Mouse (Mus musculus) G1E-ER4 (cell line): ENCODE measurements around the gene Tatdn2. TPM values are rescaled to one million over a fixed set of nuclear protein-coding genes. Genes with fewer than 3 reads are reported as not detected.

Source experiments
- GATA1 ChIP-seq: IDR thresholded peaks from one replicate; pipeline ENCODE4 v1.8.0; 2012; ENCODE audit warnings: low read length, inconsistent platforms
- polyA plus RNA-seq: library from polyadenylated mRNA; stranded (reverse); fragments of >175 nt; gene quantifications from 2 replicates; pipeline ENCODE4 v1.2.3, GENCODE M21; 2012

The Tatdn2 gene
- polyA plus RNA-seq, 1 experiment: 55.8 TPM

GRCm38 (mm10) chr6:113690400-113691083, 6.3 kb upstream of the Tatdn2 start:
- TF ChIP-seq GATA1: peak; percentile 49

GRCm38 (mm10) chr6:113691084-113691462, 5.8 kb upstream of the Tatdn2 start:
- no peak for TF ChIP-seq GATA1

- TF ChIP-seq GATA1: no peak
Observed at GRCm38 (mm10) chr6:113692661-113693133, 4.2 kb upstream of the Tatdn2 start.

DNA sequence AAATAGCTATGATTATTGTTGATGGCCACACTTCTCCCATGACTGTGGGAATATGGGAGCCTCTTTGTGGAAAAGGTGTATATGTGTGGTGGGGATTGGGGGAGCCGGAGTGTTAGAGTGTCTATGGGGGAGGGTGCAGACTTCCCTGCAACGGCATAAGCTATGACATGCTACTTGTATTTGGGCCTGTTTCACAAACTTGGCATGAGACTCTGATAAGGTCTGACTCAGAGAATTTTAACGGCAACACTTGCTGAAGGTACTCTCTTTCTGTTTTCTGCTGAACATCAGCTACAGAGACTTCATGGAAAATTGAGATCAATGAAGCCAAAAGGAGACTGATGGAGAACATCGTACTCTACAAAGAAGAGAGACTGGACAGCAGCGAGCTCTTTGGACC, 3.5 kb upstream of the Tatdn2 start:
- no peak for TF ChIP-seq GATA1

DNA sequence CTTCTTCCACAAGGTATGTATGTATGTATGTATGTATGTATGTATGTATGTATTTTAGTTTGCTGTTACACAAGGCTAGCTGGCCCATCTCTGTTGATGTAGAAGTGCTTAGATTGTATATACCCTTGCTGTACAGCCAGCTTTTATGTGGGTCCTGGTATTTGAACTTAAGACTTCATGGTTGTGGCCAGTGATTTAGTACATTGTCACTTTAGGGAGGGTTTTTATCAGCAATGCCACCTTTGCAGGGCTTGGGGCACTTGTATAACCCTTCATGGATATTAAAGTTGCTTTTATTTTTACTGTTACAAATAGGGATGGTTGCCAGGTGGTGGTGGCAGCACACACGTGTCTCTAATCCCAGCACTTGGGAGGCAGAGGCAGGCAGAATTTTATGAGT, 1.6 kb upstream of the Tatdn2 start:
- TF ChIP-seq GATA1: no peak

DNA sequence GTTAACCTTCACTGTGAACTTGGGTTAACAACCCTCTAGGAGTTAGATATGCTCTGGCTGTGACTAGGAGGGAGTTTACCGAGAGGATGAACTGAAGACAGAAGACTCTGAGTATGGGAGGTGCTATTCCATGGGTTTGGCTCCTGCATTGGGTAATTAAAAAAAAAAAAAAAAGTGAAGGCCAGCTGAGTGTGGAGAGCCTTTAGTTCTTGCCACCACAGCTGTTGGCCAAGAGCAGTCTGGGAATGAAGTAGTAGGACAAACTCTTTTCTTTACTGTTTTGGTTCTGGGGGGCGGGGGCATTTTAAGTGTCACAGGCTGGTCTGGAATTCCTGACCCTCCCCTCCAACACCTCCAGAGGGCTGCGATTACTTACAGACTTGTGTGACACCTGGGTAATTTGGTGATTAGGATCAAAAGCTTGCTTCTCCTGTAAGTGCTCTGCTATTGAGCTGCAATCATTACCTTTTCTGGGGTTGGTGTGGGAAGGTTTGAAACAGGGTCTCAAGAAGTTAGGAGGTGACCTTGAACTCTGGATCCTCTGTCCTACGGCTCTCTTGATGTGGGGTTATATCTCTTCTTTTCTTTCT, 989 bp upstream of the Tatdn2 start:
- no peak for TF ChIP-seq GATA1

DNA sequence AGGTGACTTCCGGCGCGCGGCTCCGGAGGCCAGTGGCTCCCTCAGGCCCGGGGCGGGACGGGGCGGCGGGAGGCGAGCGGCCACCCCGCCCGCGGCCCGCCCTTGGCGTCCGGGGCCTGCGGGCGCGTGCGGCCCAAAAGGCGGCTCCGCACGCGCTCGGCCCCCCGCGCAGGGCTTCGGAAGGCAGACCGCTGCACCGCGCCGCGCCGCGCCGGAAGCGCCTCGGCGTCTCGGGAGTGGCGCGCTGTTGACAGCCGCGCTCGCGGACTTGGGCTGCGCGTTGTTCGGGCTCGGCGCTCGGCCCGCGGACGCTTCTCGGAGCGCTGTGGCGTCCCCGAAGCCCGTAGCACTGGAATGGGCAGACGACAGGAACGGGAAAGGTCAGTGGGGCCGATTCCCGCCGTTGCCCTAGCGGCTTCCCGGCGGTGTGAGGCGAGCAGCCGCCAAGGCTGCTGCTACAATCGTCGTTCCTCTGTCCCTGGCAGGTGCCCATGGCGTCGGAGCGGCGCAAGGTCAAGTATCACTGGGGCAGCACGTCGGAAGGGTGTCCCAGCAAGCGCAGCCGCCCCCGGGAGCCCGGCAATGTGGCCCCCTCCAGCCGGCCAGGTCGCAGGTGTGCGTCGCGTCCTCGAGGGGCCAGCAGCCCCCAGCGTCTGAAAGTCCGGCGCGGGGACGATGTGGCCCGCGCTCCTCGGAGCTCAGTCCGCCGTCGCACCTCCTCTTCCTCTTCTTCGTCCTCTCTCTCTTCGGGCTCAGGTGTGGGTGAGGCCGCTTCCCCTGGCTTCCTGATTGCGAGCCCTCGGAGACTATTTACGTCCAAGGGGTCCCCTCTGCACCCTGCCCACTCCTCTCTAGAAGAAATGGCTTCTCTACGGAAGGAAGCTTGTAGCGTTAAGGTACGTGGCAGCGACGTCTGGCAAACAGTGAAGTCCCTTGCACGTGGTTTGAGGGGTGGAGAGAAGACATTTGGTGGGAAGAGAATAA, 664 bp downstream of the Tatdn2 start:
- TF ChIP-seq GATA1: no peak

- no peak for TF ChIP-seq GATA1
Observed at GRCm38 (mm10) chr6:113712718-113713117, 15.9 kb downstream of the Tatdn2 start.

DNA sequence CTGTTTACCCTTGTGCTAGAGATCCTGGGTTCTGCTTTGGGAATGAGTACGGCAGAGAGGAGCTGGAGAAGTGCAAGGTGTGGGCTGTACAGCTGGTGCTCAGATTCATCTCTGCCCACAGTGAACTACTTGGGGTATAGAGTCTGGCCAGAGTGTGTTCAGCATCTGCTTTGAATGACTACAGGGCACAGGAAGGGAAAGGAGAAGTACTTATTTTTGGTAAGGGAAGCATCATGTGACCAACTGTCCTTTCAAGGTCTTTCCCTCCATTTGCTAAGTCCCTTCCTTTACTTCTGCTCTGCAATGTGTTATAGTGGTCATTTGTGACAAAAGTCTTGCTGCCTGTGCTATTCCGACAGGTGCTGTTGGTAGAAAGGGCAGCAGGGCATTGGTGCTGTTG, 17.4 kb downstream of the Tatdn2 start:
- no peak for TF ChIP-seq GATA1

DNA sequence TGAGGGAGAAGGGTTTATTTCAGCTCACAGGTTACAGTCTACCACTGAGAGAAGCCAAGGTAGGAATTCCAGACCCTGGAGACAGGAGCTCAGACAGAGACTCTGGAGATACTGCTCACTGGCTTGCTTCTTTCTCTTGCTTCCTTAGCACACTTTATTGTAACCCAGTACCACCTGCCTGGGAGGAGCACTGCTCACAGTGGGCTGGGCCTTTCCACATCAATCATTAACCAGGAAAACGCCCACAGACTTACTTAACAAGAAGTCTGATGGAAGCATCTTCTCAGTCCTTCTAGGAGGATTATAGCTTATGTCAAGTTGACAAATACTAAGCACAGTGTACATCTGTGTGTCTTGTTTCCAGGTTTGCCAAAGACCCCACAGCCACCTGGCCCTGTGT, 17.9 kb downstream of the Tatdn2 start:
- TF ChIP-seq GATA1: no peak

DNA sequence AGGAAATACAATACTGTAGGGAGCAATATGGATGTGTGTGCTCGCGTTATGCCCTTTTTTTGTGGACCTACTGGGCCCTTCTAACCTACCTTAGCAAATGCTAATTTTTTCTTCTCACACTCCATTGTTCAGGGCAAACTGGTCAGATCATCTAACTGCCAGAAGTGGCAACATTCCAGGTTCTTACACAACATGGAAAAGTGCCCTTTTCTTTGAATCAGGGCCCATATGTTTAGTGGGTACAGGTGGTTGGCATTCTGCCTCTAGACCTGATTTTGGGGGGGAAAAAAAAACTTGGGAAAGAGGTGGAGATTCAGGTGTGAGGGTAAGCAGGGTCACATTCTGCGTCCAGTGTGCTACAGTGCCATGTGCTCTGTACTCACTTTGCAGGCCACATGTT, 20.7 kb downstream of the Tatdn2 start:
- TF ChIP-seq GATA1: no peak

DNA sequence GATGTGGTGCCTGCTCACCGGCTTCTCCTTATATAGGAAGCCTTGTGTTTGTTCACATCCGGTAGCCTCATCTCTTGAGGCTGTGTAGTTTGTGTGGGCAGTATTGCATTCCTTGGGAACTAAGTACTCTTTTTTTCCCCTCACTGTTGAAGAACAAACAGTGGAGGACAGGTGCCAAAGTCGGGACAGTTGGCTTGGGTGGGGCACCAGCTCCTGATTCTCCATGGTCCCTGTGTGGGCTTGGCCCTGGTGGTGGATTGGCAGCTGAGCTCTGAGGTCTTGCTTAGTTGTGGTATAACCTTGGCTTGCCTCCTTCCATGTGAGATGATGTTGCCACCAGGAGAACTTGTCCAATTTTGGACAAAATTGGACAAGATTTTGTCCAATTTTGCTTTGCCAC, 23.0 kb downstream of the Tatdn2 start, which contains the start of gene Ghrl:
Gene Ghrl, minus strand, starts transcription at position 3 of the 400 bp plus-strand sequence.
- TF ChIP-seq GATA1: no peak

- TF ChIP-seq GATA1: no peak
Observed at GRCm38 (mm10) chr6:113721061-113721460, 24.2 kb downstream of the Tatdn2 start.

GRCm38 (mm10) chr6:113728181-113728580, 31.3 kb downstream of the Tatdn2 start:
- TF ChIP-seq GATA1: no peak

DNA sequence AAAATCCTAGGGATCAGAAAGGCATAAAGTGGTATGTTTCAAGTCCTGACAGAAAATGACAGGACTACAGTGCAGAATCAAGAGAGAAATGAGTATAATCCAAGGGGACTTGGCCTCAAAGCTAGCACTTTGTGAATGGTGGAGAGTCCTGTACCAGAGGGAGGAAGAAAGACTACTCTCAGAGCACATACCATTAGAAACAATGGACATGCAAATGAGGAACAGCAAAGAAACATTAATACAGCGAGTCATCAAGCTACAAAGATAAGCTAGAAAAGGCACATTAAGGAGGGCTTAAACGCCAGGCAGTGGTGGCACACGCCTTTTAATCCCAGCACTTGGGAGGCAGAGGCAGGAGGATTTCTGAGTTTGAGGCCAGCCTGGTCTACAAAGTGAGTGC, 34.4 kb downstream of the Tatdn2 start:
- TF ChIP-seq GATA1: no peak

DNA sequence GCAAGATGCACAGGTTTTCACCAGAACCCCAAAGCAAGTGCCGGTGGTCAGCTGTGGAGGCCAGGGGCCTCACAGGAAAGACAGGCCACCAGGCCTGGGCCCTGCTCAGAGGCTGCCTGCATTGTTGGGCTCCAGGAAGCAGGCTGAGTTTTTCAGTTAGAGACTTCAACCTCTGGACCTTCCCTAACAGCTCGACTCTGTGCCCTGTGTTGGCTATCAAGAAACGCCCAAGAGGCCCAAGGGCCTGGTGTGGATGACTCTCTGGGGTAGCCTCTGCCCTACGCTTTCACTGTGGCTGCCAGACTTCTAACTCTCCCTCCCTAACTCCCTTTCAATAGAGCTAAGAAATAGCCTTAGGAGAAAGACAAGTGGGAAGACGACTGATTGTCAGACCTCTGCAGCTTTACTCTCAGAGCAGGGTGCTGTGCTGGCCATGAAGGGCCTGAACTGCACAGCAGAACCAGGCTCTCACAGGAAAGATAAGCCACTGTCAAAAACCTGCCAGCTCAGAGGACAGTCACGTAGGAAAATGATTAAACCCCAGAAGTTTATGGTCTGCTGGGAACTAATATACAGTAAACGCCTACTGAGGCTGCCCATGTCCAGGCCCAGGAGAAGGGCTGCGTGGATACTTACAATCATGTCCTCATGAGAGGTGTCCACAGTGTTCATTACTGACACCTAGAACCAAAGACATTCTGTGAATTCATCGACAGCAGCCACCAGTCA, 40.6 kb downstream of the Tatdn2 start:
- no peak for TF ChIP-seq GATA1
